Mouse (Mus musculus): ENCODE results near the gene Arrdc4.

DNA sequence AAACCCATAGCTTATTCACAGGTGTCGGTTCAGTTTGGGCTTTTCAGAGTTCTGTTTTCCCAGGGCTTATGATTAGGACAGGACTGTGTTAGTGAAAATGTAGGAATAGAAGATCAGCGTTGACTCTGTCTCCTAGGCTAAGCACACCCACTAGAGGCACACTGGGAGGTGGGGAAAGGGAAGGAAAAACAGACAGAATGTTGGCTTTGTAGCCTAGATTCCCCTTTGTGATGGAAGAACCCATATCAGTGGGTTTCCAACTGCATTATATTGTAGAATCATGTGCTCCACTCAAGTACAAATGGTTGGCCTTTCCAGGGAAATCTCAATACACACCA is 22.7 kb upstream of the Arrdc4 start:
- TF ChIP-seq CTCF (IDR thresholded peaks at IDR 0.05; ENCODE audit: borderline replicate concordance, insufficient read depth, low read length) (no peak), POLR2A (IDR thresholded peaks at IDR 0.05; ENCODE audit: low read depth, low read length) (no peak)
